Mouse (Mus musculus): ENCODE results near the gene Rfx7.

DNA sequence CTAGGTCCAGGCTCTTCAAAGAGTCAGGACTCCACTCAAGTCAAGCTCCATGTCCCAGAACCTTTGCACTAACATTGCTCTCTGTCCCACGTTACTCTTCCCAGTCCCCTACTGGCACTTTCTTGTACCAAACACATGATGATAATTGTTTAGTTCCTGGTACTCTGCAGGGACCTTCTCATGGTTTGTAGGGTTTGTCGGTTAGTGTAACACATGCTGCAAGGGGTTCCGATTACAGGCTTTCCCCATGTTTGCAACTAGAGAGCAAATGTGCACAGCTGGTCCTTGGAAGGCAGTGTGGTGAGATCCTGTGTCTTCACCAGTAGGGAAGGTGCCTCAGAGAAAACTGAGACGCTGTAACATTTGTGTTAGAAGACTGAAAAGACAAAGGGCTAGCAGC lies 121.5 kb downstream of the Rfx7 start:
- TF ChIP-seq CTCF (IDR thresholded peaks at IDR 0.05; ENCODE audit: extremely low read depth, insufficient read length, insufficient replicate concordance, low read depth, low read length) = no peak
- TF ChIP-seq POLR2A (IDR thresholded peaks at IDR 0.05; ENCODE audit: low read depth, low read length) = no peak

Measured in small intestine, adult 2 months (tissue).